Mouse (Mus musculus) embryo, embryonic 10 days (tissue): ENCODE results near the gene Tnfaip8l1.
A peak's percentile ranks its signal among the peaks of the same experiment; 100 is the strongest.

ENCODE experiments used
- DNase-seq: peaks from one replicate; pipeline ENCODE4 v3.0.0-alpha.2; 2015; ENCODE audit warnings: low spot score

Tnfaip8l1 gene

DNA sequence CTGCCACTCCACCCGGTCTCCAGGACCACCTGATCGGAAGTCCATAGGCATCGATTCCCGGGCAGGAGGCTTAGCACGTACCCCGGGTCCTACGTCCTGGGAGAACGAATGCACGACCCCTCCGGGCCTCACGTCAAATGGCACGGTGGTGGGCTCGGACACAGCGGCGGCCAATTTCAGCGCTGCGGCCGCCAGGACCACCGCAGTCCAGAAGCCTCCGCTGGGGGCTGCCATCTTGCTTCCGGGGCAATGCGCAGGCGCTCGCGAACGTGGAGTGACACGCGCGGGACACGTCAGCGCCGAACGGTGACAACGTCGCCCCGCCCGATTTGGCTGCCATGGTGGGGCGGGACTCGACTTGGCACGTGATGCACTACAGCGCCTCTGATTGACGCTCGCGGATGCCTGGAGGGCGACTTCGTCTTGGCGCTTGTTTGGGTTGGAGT lies 21.4 kb downstream of the Tnfaip8l1 start, which contains the start of gene Mydgf:
Gene Mydgf, minus strand, starts transcription at position 263 of the 446 bp plus-strand sequence.
- DNase-seq: peak; percentile 98

DNA sequence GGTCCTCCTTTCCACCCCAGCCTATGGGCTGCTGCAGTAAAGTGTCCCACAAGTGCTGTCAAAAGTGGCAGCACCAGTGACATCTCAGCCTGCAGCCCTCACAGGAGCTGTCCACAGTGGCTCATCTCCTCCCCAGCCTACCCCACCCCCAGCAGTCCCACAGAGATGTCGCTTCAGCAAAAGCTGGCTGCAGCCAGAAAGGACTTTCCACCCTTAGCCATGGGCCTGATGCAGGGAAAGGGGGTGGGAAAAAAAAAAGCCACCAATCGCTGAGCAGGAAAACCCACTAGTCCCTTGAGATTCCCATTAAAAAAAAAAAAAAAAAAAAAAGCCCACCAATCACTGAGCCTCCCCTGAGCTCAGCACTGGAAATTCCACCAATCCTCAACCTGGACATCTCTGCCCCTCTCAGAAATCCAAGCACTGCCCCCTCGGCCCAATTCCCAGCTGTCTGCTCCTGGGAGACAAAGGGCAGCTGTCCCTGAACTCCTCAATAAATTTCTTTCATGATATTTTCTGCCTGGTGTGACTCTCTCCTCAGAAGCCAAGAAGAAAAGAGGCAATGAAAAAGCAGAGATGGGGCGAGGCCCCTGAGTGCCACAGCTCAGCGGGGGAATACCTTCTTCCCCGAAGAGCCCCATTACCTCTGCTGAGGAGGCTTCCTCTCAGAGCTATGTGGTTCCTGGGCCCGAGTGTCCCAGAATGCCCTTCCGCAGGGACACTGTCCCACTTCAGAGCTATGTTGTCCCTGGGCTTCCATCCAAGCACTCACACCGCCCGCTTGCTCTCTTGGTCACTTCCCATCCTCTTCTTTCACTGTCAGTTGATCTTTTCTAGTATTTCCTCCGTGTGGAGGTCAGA lies 23.2 kb downstream of the Tnfaip8l1 start:
- DNase-seq: peak; percentile 54

DNA sequence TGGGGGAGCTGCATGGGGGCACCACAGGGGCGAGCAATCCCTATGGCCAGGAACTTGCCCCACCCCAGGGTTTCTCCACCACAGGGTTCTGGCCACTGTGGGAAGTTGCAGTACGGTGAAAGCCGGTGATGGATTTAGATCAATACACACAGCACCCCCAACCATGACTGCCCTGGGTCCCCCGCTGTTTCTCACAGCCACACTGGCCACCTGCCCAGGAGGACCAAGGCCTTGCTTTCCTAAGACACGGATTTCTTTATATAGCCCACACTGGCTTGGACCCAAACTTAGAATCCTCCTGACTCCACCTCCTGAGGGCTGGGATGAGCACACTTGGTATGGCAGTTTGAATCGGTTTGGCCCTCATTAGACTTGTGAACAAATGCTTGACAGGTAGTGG lies 29.0 kb downstream of the Tnfaip8l1 start:
- DNase-seq: no peak

GRCm38 (mm10) chr17:56194357-56194756 lies 32.1 kb downstream of the Tnfaip8l1 start:
- DNase-seq: no peak

GRCm38 (mm10) chr17:56194765-56195164 lies 32.5 kb downstream of the Tnfaip8l1 start:
- DNase-seq: no peak

- DNase-seq: no peak
Measured at GRCm38 (mm10) chr17:56196860-56197259, 34.6 kb downstream of the Tnfaip8l1 start.

GRCm38 (mm10) chr17:56200586-56200985 lies 38.3 kb downstream of the Tnfaip8l1 start:
- no peak for DNase-seq

- no peak for DNase-seq
Measured at GRCm38 (mm10) chr17:56201642-56202041, 39.4 kb downstream of the Tnfaip8l1 start.

DNA sequence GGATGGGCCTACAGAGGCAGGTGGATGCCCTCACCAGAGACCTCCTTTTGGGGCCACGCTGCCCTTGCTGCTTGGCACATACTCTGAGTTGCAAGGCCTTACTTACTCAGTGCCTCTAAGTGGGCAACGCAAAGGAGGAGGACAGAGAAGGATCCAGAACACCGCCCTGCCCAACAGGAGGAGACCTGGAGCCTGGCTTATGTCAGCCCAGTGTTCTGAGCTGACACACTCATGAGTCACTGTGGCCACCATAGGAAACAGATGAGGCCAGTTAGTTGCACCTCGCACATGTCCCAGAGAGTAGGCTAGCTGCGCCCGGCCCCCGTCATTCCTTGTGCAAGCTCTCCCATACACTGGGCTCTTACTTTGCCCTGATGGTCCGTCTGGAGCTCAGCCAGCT lies 40.2 kb downstream of the Tnfaip8l1 start:
- DNase-seq: no peak

DNA sequence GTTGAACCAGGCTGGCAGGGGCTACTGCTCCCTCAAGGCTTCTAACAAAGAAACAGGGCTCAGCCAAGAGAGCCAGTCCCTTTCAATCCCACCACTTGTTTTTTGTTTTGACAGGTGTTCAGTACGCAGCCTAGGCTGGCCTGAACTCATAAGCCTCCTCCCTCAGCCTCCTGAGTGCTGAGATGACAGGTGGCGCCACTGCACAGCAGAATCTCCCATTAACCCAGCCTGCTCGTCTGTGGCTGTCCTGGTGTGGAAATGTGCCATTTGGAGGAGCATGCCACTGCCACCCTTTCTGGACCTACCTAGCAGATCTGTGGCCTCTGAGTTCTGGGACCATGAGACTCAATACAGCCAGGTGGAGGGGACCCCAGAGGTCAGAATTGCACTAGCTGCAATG lies 41.5 kb downstream of the Tnfaip8l1 start:
- peak; percentile 25 for DNase-seq

GRCm38 (mm10) chr17:56206276-56206884 lies 44.1 kb downstream of the Tnfaip8l1 start:
- DNase-seq: no peak

DNA sequence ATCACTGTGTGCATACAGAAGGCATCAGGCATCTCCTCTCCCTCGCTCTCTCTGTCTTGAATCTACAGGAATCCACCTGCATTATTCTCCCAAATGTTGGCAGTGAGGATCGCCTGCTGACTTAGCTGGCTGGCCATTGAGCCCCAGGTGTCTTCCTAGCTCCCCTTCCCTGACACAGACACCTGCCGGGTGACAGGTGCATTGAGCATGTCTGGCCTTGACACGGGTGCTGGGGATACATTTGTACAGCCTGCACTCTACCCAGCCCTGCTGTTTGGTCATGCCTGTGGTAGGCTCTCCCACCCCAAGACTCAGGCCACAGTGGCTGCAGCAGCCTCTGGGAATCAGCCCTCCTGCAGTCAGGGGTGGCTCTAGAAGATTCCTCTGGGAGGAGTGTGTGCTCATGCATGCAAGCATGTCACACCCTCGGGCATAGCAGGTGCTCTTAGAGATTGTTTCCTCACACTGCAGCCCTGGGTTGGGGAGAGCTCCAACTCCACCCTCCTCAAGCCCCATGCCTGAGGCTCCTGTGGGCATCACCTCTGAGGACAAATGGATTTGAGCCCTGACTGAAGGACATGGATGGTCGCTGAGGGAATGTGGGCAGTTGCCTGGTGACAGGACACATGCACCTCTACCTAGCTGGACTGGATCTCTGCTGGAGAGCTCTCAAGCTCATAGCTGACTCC lies 44.9 kb downstream of the Tnfaip8l1 start:
- no peak for DNase-seq

- DNase-seq: no peak
Measured at GRCm38 (mm10) chr17:56207963-56208530, 45.8 kb downstream of the Tnfaip8l1 start.

DNA sequence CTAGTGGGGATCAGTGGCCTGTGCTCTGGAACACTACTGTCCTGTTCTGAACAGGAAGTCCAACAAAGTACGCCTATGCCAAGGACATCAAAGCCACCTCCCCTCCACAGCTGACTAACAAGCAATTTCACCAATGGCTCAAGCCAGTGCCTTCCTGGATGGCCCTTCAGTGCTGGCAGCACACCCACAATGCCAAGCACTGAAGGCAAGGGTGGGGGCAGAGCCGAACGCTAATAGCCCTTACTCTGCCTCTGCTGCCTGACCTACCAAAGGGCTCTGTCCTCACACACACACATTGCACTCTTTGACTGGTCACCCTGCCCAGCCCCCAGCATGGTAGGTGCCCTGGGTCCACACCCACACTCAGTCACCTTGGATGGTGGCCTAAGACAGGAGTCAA lies 46.5 kb downstream of the Tnfaip8l1 start:
- no peak for DNase-seq

DNA sequence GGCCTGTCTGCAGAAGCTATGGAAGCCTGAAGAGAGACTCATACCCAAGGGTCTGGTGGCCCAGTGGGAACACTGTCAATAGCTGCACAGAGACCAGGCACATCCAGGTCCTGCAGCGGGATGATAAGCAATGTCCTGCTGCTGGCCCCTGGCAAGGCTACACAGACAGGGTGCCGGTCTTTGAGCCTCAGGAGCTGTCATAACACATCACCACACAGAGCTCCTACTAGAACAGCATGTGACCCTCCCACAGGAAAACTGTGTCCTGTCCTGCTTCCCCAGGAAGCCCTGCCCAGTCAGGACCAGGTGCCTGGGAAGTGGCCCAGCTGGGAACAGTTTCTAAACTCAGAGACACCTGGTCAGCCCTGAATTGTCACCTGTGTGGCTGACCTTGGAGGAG lies 48.8 kb downstream of the Tnfaip8l1 start:
- DNase-seq: no peak

GRCm38 (mm10) chr17:56212676-56213075 lies 50.4 kb downstream of the Tnfaip8l1 start:
- DNase-seq: no peak

GRCm38 (mm10) chr17:56214229-56214628 lies 52.0 kb downstream of the Tnfaip8l1 start:
- DNase-seq: no peak

DNA sequence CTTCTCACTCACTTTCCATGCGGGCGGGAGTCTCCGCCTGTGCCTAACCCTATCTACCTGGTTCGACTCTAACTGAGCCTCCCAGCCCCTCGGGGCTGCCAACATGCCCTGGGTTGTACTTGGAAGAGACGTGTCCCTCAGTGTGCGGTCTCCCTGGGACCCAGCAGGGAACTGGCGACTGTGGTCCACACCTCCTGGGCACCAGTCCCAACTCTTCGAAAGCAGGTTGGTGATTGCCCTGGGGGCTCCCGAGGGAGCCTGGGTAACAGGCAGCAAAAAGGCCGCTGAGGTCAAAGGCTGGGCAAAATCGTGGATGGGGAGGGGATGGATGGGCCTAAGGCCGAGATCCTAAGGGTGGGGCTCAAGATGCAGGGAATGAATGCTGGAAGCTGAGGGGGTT lies 55.4 kb downstream of the Tnfaip8l1 start:
- DNase-seq: no peak

- DNase-seq: peak; percentile 96
Measured at GRCm38 (mm10) chr17:56218377-56219191, 56.3 kb downstream of the Tnfaip8l1 start, which contains the start of gene Dpp9. Gene Dpp9 (minus strand): TSS chr17:56218905.

DNA sequence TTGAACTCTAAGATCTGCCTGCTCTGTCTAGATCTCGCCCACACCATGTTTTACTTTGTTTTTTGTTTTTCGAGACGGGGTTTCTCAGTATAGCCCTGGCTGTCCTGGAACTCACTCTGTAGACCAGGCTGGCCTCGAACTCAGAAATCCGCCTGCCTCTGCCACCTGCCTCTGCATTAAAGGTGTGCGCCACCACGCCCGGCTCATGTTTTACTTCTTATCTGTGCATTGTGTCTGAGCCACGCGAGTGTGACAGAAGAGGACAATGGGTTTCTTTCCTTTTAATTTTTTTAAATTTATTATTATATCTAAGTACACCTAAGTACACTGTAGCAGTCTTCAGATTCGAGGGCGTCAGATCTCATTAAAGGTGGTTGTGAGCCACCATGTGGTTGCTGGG lies 57.0 kb downstream of the Tnfaip8l1 start:
- DNase-seq: no peak

- no peak for DNase-seq
Measured at GRCm38 (mm10) chr17:56219805-56220204, 57.5 kb downstream of the Tnfaip8l1 start.
